Mouse (Mus musculus) effector memory CD4-positive, alpha-beta T cell, adult 7 months (primary cell): ENCODE data around the gene Men1. TPM values are rescaled to one million over a fixed set of nuclear protein-coding genes. Genes with fewer than 3 reads are reported as not detected.

Source experiments
- polyA plus RNA-seq: library from polyadenylated mRNA; unstranded; fragments of 100-300 nt; shearing (Covaris generic); gene quantifications from one replicate; pipeline ENCODE4 v1.2.1, GENCODE M21; 2017

The Men1 gene
- polyA plus RNA-seq, result 31.5 TPM

DNA sequence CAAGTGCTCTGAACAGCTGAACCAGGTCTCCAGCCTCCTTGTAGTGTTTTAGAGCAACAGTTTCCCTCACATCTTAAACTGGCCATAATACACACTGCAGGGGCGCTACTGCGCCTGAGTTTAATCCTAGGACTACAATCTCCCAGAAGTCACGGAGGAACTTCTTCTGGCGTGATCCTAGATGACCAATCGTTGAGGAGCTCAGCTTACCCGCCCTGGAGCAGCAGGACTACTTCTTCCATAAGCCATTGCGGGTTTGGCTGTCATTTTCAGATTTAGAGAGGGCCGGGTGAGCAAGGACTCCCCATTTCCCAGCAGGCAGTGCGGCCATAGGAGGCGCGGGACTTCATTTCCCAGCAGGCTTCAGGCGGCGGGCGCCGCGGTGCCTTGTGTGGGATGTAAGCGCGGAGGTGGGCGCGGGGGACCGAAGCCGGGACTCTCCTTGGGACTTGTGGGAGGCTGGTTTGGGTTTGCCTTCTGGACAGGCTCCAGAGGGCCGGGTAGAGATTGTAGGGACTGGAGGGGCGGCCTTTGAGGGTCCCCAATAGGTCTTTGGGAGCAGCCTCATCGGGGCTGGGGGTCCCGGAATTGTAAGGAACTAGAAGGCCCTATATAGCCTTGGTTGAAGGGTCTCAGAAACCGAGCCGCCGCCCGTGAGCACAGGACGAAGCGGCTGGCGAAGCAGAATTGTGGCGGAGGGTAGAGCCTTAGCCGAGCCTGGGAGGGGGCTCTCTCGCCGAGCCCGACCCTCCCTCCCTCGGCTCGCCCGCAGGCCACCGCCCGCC lies at the start of gene Men1:
TSS of gene Men1 (plus strand) at position 307 of the 785 bp plus-strand sequence.

DNA sequence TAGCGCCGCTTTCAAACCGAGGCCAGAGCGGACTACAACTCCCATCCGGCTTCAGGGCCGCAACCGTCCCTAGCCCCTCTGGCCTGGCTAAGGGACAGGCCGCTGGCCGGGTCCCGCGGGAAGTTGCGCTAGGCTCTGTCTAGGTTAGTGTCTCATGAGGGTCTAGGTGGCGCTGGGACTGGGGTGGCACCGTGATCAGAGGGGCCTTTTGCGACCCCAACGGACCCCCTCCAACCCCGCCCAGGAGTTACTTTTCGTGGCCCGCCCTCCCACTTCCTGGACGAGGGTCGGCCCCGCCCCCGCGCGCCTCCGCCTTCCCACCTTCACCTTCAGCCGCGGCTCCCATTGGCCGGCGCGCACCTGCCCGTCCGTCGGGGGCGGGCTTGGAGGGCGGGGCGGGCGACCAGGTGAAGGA lies 28.6 kb upstream of the Men1 start, which contains the start of gene Cdc42bpg:
TSS of gene Cdc42bpg (plus strand) at position 320 of the 415 bp plus-strand sequence.

DNA sequence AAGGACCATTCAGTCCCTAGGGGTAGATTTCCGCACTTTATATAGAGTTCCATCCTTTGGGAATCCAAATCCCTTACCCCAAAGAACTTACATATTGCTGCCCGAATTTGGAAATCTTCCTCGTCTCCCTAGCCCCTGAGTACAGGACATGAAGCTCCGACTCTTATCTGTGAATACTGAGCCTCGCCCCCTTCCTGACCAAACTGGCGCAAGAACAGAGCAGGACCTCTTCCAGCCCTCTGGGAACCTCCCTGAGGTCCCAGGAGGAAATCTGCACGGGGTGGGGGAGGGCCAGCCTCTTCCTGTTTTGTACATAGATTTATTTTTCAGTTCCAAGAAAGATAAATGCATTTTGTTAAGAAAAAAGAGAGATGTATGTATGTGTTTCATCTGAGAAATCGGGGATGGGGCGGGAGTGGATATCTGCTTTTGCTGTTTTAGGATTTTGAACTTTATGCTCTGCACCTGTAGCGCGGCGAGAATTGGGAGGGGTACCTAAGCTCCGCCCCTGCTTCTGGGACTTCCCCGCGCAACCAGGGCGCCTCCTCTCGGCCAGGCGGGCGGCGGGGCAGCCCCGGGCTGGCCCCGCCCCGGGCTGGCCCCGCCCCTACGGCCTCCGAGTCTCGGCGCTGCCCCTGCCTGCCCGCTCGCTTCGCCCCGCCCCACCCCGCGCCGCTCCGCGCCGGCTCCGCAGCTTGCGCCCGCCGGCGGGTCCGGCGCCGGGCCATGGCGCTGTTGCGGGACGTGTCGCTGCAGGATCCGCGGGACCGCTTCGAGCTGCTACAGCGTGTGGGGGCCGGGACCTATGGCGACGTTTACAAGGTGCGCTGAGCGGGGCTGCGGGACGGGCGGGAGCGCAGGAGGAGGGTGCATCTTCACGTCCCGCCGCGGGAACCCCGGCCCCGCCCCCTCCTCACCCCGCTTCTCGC lies 6.0 kb downstream of the Men1 start, which contains the start of gene Map4k2:
TSS of gene Map4k2 (plus strand) at position 612 of the 929 bp plus-strand sequence.

DNA sequence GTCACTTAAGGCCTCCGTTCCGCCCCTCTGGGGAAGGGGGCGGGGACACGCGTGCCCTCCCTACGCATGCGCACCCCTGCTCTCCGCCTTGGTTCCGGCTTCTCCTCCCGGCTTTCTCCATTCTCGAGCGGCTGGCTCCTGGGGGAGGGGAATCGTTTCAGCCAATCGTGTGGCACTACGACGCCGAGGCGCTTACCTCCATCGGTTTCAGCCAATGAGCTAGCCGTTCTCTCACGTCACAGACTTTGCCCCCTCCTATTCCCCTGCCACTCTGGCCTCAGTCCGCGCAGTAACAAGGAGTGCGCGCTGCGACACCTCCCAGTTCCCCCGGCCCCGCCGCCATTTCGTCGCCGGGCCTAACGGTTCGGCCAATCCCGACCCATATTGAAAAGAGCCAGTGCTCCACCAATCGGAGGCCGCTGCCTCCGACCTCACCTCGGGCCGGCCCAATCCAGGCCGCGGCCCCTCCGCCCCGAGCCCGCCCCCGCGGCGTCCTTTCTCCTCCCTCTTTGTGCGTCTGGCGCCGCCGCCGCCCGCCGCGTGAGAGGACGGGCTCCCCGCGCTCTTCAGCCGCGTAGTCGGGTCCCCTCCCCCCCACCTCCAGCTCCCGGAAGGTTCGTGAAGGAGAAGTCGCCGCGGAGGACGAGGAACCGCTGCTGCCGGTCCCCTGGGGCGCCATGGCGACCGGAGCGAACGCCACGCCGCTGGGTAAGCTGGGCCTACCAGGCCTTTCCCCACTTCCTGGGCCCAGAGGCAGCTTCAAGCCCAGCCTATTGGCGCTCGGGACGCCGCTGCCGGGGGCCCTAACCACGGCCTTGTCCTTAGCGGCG lies 28.8 kb downstream of the Men1 start, which contains the start of gene Sf1:
TSS of gene Sf1 (plus strand) at position 280 of the 830 bp plus-strand sequence.

DNA sequence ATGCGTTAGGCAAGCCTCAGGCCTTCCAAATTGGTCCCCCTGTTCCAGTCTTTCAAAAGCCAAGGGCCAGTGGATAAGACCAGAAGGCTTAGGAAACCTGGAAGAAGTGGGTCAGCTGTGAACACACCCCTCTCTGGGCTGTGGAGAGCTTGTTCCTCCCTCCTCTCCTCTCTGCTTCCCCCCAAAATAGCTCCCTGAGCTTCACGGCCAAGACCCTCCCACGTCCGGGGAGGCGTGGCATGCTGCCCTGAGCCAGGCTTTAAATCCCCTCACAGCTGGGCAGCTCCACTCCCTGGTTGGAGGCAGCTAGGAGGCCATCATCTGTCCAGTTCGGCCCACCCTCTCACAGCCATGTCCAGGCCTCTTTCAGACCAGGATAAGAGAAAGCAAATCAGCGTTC lies 49.3 kb downstream of the Men1 start, which contains the start of gene Pygm:
TSS of gene Pygm (plus strand) at position 272 of the 400 bp plus-strand sequence.

Other genes starting within 250 kb of the Men1 start
- gene Cdca5, start 250.0 kb upstream of the Men1 start, polyA plus RNA-seq, result 0.80 TPM
- gene AC131692.1, start 240.6 kb upstream of the Men1 start, polyA plus RNA-seq, result not detected
- gene Naaladl1, start 229.2 kb upstream of the Men1 start, polyA plus RNA-seq, result not detected
- 6.3 TPM for gene Sac3d1, start 216.3 kb upstream of the Men1 start, polyA plus RNA-seq
- 28.8 TPM for gene Snx15, start 206.7 kb upstream of the Men1 start, polyA plus RNA-seq
- not detected for gene Batf2, start 194.0 kb upstream of the Men1 start, polyA plus RNA-seq
- 38.1 TPM for gene Arl2, start 193.4 kb upstream of the Men1 start, polyA plus RNA-seq
- gene Majin, start 150.6 kb upstream of the Men1 start, polyA plus RNA-seq, result 0.33 TPM
- gene Gpha2, start 108.6 kb upstream of the Men1 start, polyA plus RNA-seq, result not detected
- 15.8 TPM for gene Ppp2r5b, start 99.1 kb upstream of the Men1 start, polyA plus RNA-seq
- 70.6 TPM for gene Atg2a, start 93.3 kb upstream of the Men1 start, polyA plus RNA-seq
- gene Ehd1, start 58.3 kb upstream of the Men1 start, polyA plus RNA-seq, result 38.7 TPM
- 0.48 TPM for gene Cdc42bpg, start 28.5 kb upstream of the Men1 start, polyA plus RNA-seq
- gene Map4k2, start 6.2 kb downstream of the Men1 start, polyA plus RNA-seq, result 103 TPM
- 491 TPM for gene Sf1, start 28.7 kb downstream of the Men1 start, polyA plus RNA-seq
- 2.7 TPM for gene Pygm, start 49.4 kb downstream of the Men1 start, polyA plus RNA-seq
- 246 TPM for gene Rasgrp2, start 64.4 kb downstream of the Men1 start, polyA plus RNA-seq
- 0.63 TPM for gene Nrxn2, start 83.8 kb downstream of the Men1 start, polyA plus RNA-seq
- not detected for gene Slc22a12, start 208.1 kb downstream of the Men1 start, polyA plus RNA-seq